Mouse (Mus musculus) fibroblast of lung, adult 2 months (primary cell): ENCODE results near the gene Gm20403.
"Not testable (repeated sequence)": the region's sequence is repeated elsewhere in the genome, so short reads cannot be mapped to it uniquely, and the experiment has no call there.

Experiments
- DNase-seq: peaks from one replicate; pipeline ENCODE4 v3.0.0-alpha.2; 2011; ENCODE audit warnings: low read depth

Gene Gm20403

DNA sequence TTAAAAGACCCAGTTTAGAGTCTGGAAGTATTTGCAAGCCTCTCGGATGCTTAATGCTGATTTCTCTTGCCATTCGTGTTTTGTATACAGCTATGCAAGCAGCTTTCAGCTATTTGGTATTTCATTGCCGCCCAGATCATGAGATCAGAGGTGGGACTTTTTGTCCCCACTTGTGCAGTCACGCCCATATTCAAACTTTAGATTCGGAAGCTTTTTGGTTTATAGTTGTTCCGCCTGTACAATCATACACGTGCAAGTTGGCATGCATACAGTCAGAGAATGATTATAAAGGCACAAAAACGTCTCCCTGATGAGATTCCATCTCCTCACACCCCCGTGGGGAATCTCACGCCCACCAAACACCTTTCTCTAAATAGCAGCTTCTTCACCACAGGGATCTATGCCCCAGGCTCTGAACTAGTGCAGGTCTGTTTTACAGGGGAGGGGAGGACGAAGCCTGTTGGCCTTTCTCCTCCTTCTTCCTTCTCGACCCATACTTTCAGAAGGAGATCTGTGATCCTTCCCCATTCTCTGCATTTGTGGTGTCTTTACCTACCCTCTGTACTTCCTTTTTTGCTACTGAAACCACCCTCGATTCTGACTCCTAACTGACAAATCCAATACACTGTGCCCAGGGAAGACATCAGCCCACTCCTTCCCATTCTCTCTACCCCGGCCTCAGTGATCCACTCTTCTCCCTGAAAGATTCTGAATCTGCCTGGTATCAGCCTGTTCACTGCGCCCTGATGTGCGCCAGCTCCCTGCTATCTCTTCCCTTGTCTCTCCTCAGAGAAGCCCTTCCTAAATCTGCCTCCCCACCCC is 7.1 kb upstream of the Gm20403 start:
- no peak for DNase-seq

DNA sequence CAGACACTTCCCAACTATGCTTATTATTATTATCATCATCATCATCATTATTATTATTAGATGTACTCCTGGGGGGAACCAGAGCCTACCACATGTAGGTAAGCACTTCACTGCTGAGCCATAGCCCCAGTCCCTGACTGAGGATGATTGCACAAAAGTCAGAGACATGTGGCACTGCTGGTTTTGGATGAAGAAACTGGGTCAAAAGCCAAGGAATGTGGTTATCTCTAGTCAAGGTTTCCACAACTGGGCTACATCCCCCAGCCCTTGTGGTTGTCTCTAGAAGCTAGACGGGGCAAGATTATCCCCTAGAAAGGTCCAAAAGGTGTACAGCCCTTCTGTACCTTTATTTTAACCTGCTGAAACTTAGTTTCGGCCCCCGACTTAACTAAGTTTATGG is 6.5 kb upstream of the Gm20403 start:
- no peak for DNase-seq

DNA sequence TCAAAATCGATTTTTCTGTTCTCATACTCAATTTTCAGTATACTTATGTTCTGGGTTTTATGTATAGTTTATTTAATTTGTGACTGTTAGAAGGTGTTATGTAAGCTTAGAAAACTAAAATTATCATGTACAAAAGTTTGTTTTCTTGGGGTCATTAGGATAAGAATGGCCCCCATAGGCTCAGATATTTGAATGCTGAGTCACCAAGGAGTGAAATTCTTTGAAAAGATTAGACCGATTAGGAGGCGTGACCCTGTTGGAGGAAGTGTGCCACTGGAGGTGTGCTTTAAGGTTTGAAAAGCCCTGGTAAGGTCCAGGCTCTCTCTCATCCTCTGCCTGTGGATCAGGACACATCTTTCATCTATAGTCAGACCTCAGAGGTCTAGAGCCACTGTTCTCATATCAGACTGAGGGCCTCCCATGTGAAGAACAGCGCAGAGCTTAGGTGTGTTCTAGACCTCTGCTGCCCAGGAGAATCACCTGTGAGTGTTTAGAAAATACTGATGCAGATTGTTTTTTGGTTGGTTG is 2.1 kb upstream of the Gm20403 start:
- no peak for DNase-seq

DNA sequence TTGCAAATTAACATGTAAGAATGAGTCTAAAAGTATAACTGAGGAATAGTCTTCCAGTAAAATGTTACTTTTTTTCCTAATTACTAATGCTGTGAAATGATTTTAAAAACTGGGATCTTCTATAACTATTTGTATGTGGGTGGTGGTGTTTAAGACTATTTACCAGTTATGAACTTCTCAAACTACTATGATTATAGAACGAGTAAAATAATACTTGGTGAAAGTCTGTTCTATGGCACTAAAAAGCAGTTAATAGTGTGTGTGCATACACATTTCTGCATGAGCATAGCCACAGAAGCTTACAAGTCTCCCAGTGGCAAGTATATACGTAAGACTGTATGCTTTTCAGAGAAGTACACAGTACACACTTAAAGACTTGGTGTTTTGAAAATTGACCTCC is 827 bp upstream of the Gm20403 start:
- no peak for DNase-seq

DNA sequence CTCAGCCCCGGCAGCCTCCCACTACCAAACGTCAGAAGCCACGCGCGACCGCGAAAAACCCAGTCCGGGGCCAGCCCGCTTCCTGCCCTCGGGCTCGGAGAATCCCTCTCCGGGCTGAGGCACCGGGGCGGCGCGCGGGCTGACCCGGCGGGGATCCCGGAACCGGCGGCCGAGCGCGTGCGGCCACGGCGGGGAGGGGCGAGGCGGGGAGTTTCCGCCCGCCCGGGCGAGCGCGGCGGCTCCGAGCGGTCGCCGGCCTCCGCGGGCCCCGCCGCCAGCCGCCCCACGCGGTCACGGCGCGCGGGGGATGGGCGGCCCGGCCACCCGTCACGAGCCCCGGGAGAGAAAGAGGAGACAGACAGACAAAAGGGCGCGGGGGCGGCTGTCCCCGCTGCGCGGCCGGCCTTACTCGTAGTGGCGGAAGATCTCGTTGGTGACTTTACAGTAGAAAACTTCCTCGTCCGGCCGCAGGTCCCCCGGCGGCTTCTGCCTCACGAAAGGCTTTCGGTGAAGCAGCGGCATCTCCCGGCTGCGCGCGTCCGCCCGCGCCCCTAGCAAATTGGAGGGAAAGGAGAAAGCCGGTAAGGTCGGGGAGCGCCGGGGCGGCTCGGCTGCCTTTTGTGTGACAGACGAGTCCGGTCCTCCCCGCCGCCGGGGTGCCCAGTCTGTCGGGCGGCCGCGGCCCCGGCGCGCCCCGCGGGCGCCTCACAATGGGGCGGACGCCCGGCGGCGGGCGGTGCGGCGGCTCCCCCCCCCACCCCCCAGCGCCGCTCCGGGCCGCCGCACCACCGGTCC is 875 bp downstream of the Gm20403 start:
- DNase-seq: no peak

DNA sequence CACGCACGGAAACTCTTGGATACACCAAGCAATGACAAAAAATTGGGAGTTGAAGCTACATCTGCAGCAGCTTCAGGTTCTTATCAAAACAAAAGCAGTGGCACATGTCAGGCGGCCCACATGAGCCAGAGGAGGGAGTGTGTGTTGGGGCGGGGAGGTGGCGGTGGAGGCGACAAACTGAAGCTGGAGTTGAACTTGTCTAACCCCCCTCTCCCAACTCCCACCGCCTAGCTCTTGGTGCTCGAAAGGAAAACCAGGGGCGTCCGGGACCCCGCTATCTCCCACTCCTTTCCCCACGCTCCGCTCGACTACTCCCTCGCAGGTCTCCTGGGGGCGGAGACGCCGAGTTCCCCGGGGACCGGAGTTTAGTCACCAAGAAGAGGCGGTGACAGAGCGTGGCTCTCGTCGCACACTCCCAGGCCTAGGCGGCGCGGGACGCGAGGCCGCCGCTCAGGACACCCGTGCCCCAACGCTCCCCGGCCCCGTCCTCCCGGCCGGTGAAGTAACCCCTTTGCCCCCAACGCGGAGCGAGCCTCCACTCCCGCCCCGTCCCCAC is 1.6 kb downstream of the Gm20403 start:
- no peak for DNase-seq

DNA sequence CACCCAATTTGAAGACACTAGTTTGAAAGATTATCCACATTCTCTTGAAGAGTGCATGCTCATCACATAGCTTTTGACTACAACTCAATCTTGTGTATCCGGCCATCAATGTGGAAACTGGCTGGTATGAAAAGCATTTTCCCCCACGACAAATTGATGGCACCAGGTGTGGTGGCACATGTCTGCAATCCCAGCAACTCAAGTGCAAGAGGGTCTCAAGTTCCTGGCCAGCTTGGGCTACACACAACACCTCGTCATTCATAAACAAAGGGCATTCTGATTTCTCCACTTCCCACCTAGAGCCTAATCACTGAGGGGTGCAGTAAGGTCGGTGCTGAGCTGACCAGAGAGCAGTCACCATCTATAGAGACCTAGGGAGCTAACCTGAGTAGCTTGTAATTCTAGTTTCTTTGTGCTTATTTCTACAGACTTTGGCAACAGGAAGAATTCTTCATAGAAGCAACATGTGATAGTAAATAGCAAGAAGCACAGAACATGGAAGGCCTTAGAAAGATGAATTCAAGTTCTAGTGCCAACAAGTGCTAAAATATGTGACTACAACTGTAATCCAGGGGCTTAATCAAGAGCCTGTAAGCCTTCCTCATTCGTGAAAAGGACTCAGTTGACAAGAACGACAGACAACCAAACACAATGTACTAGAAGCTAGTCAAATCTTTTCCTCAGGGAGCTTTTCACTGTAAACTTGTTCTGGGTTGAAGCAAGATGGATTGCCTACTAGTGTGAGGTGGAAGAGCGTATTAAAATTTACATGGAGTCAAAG is 3.2 kb downstream of the Gm20403 start:
- no peak for DNase-seq

DNA sequence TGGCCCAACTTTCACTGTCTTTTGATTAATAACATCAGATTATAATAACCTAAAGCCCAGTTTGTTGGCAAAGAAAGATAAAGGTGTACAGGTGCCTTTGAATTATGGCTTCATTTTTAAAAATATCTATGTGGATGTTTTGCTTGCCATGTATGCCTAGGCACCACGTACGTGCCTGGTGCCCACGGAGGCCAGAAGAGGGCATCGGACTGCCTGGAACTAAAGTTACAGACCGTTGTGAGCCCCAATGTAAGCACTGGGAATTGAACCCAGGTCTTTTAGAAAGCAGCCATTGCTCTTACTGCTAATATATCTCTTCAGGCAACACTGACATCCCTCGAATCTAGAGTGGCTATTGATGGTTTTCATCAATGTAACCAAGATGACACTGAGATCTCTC is 4.4 kb downstream of the Gm20403 start:
- no peak for DNase-seq

DNA sequence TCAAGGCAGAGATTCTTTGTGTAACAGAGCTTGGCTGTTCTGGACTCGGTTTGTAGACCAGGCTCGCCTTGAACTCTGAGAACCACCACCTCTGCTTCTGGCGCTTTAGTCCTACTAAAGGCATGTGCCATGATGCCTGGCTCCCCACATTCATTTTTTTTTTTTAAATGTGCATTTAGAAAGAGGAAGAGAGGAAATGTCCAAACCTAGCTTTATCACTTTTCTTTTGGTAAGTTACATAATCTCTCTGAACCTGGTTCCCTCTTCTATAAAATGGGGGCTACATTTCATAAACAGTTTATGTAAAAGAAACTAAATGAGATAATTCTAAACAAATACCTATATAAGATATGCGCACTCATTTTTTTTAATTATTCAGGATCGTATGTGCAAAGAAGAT is 5.4 kb downstream of the Gm20403 start:
- no peak for DNase-seq

DNA sequence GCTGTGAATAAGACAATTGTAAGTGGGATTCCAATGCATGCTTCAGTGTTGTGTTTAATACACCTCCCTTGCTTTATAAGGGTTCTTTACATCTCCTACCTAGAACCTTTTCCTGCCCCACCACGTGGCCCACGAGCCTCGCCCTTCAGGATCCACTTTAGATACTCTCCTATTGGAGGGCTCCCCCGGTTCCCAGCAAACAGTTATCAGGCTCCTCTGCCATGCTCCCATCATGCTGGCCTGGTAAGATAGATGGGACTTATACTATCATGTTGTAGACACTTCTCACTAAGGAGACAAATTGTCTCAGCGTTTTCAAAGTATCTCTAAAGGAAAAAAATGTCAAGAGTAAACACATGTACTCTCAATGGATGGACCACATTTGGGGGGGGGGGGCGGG is 5.8 kb downstream of the Gm20403 start:
- no peak for DNase-seq

DNA sequence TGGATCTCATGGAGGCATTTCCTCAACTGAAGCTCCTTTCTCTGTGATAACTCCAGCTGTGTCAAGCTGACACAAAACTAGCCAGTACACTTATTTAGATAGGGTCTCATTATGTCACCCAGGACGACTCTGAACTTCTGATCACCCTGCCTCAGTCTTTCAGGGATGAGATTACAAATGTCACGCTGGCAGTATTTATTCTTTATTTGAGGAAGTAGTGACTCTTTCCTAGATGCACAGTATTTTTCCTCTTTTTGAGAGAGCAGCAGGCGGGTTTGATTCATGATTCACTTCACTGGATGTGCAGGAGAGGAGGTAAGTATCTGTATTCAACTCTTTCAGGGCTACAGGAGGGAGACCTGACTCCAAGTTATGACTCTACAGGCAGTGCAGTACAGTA is 17.3 kb downstream of the Gm20403 start:
- no peak for DNase-seq

DNA sequence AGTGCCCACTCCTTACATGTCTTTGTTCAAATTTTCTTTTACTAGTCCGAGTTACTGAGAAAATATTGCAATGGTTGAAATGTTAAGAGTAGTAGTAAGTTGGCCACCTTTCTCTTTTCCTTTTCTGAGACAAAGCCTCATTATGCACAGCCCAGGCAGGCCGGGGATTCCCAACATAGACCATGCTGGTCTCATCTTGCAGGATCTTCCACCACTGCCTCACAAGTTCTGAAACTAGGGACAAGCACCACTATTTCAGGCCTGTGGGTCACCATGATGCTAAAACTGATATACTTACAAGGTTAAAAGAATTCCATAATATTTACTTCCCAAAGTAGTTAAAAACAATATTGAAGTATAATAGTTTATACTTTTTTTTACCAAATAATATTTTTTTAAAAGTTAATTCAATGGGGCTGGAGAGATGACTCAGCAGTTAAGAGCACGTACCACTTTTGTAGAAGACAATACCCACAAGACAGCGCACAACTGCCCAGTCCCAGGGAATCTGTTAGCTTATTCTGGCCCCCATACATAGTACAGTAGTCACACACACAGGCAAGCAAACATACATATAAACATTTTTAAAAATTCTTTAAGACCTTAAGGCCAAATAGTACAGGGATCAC is 20.7 kb downstream of the Gm20403 start:
- DNase-seq: no peak

DNA sequence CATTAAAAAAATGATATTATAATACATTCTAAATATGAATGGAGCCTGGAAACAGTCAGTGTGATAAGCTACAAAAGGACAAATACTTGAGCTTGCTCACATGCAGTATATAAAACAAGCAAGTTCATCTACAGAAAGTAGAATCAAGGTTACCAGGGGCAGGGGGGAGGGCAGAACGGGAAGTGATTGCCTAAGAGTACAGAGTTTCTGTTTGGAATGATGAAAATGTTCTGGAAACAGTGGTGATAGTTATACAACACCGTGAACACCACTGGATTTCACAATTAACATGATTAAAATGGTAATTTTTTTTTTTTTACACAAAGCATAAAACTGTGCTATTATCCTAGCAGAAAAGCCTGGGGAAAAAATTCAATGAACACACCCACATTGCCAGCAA is 26.8 kb downstream of the Gm20403 start:
- peak; percentile 9 for DNase-seq

DNA sequence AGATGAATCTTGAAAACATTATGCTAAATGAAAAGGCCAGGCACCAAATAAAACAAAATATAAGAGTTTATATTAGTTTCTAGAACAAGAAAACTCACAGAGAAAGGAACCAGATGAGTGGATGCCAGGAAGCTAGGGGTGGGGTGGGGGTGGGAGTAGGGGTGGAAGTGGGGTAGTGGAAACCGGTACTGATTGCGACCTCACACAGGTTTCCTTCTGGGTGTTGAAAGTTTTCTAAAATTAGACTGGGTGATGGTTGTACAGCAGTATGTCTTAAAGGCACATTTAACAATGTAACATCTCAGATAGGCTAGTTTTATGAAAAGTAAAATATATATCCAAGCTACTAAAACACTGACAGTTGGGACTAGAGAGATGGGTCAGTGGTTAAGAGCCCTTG is 29.4 kb downstream of the Gm20403 start:
- DNase-seq: no peak

DNA sequence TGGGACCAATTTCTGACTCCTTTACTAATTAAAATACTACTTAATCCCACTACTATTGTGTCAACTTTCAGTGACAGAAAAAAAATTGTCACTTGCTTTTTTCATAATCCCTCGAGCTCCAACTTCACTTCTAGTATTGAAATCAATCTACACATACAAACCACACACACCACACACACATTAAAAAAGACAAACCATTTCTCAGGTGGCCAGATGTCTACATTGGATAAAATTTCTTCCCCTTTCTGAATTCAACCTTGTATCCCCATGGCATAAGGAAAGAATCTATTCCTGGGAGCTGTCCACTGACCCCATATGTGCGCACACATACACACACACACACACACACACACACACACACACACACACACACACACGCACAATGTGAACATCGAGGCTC is 29.9 kb downstream of the Gm20403 start:
- no peak for DNase-seq

DNA sequence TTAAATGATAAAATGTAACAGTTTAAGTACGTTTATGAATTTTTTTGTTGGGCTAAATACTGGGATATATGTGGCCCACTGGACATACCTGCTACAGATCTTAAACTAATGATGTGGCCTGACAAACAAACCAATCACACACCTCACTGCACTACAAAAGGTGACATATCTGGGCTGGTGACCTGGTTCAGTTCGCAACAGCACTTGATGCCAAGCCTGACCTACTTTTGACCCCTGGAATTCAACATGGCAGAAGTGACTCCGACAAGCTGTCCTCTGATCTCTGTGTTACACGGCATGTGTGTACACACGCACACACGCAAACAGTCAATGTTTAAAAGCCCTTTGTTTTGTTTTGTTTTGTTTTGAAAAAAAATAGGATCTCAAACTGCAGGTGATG is 40.2 kb downstream of the Gm20403 start:
- DNase-seq: no peak

DNA sequence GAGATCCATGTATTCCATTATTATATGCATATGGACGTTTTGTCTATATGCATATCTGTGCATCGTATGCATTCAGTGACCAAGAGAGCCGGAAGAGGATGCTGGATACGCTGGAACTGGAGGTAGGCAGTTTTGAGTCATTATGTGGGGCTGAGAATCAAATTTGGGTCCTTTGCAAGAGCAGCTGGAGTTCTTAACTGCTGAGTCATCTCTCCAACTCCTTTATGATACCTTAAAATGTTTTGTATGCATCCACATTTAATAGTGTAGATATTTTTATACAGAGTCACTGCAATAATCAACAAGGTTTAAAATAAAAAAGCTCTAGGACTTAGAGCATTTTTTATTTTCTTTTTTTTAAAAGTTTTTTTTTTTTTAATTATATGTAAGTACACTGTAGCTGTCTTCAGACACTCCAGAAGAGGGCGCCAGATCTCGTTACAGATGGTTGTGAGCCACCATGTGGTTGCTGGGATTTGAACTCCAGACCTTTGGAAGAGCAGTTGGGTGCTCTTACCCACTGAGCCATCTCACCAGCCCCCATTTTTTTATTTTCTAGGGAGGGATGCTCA is 43.7 kb downstream of the Gm20403 start:
- not testable (repeated sequence) for DNase-seq

DNA sequence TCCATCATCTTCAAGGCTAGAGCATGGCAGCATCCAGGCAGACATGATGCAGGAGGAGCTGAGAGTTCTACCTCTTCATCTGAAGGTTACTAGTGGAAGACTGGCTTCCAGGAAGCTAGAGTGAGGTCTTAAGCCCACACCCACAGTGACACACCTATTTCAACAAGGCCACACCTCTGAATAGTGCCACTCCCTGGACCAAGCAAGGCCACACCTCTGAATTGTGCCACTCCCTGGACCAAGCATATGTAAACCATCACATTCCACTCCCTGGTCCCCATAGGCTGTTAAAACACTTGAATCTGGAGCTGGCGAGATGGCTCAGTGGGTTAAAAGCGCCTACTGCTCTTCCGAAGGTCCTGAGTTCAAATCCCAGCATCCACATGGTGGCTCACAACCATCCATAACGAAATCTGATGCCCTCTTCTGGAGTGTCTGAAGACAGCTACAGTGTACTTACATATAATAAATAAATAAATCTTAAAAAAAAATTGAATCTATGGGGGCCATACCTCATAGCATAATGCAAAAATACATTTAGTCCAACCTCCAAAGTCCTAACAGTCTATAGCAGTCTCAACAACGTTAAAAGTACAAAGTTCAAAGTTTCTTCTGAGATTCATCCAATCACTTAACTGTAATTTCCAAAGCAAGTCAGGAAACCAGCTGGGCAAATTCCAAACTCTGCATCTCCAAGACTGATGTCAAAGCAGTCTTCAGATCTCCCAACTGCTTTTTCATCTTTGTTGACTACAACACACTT is 48.6 kb downstream of the Gm20403 start:
- not testable (repeated sequence) for DNase-seq
